Mouse (Mus musculus): Measurements from ENCODE around the gene Slc35a3. TPM values are rescaled to one million over a fixed set of nuclear protein-coding genes. Genes with fewer than 3 reads are reported as not detected.

The Slc35a3 gene
- polyA plus RNA-seq, 1 experiment from 2014 or later: 7.0 TPM

DNA sequence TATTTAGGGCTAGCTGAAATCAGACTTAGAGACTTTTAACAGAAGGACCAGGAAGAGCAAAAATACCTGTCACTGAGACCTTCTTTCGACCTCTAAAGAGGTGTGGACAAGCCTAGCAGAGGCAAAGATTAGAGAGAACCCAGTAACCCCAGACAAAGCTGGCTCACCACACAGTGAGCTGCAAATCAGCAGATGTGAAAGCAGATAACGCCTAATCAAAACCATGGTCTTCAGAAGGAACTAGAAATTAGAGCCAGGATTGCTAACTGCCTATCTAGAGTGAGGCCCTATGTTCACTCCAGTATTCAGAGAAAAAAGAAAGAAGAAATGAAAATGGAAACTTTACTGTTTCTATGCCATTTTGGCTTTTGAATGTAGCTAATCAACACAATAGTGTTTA is 70.3 kb downstream of the Slc35a3 start:
- H3K4me2 ChIP-seq (ENCODE audit: low read depth, low read length): no peak overlapping the region
- H3K27ac ChIP-seq (replicated peaks; ENCODE audit: low read depth, low read length): no peak overlapping the region
- WGBS: 82% methylated on average over 2 of the region's 2 CpGs
- no peak for ATAC-seq (replicated peaks; ENCODE audit: insufficient number of reproducible peaks, low FRiP score, low TSS enrichment, low read depth)
- no peaks in the 10 kb centered on the region for H3K9me3 ChIP-seq (replicated peaks; ENCODE audit: control insufficient read depth, low read length)
- no peaks in the 10 kb centered on the region for H3K4me1 ChIP-seq (ENCODE audit: control insufficient read depth, insufficient read depth, low read length)
- no peak for DNase-seq (ENCODE audit: low spot score)
- no peaks in the 10 kb centered on the region for H3K27me3 ChIP-seq (ENCODE audit: control insufficient read depth, insufficient read depth, low read length)
- H3K4me3 ChIP-seq (ENCODE audit: low read depth, low read length): no peak overlapping the region
- H3K9ac ChIP-seq (replicated peaks; ENCODE audit: low read length): no peak overlapping the region
- H3K36me3 ChIP-seq (replicated peaks; ENCODE audit: control insufficient read depth, insufficient read depth, low read depth, low read length): peaks cover 6% of the 10 kb centered on the region

- no peaks in the 10 kb centered on the region for H3K27me3 ChIP-seq (ENCODE audit: control insufficient read depth, insufficient read depth, low read length)
- peaks cover 6% of the 10 kb centered on the region for H3K36me3 ChIP-seq (replicated peaks; ENCODE audit: control insufficient read depth, insufficient read depth, low read depth, low read length)
- ATAC-seq (replicated peaks; ENCODE audit: insufficient number of reproducible peaks, low FRiP score, low TSS enrichment, low read depth) (no peak), DNase-seq (ENCODE audit: low spot score) (no peak)
- WGBS: 93% methylated on average over 6 of the region's 6 CpGs
- no peak overlapping the region for H3K9ac ChIP-seq (replicated peaks; ENCODE audit: low read length)
- no peak overlapping the region for H3K27ac ChIP-seq (replicated peaks; ENCODE audit: low read depth, low read length)
- H3K9me3 ChIP-seq (replicated peaks; ENCODE audit: control insufficient read depth, low read length): no peaks in the 10 kb centered on the region
- no peaks in the 10 kb centered on the region for H3K4me1 ChIP-seq (ENCODE audit: control insufficient read depth, insufficient read depth, low read length)
- no peak overlapping the region for H3K4me3 ChIP-seq (ENCODE audit: low read depth, low read length)
- H3K4me2 ChIP-seq (ENCODE audit: low read depth, low read length): no peak overlapping the region
Observed at GRCm38 (mm10) chr3:116641811-116642371, 70.7 kb downstream of the Slc35a3 start.

- no peaks in the 10 kb centered on the region for H3K9me3 ChIP-seq (replicated peaks; ENCODE audit: control insufficient read depth, low read length)
- H3K27me3 ChIP-seq (ENCODE audit: control insufficient read depth, insufficient read depth, low read length): no peaks in the 10 kb centered on the region
- H3K9ac ChIP-seq (replicated peaks; ENCODE audit: low read length): no peak overlapping the region
- ATAC-seq (replicated peaks; ENCODE audit: insufficient number of reproducible peaks, low FRiP score, low TSS enrichment, low read depth) (no peak), DNase-seq (ENCODE audit: low spot score) (no peak)
- no peak overlapping the region for H3K4me3 ChIP-seq (ENCODE audit: low read depth, low read length)
- 91% methylated on average over 1 of the region's 1 CpGs for WGBS
- H3K36me3 ChIP-seq (replicated peaks; ENCODE audit: control insufficient read depth, insufficient read depth, low read depth, low read length): peaks cover 6% of the 10 kb centered on the region
- H3K4me2 ChIP-seq (ENCODE audit: low read depth, low read length): no peak overlapping the region
- H3K27ac ChIP-seq (replicated peaks; ENCODE audit: low read depth, low read length): no peak overlapping the region
- no peaks in the 10 kb centered on the region for H3K4me1 ChIP-seq (ENCODE audit: control insufficient read depth, insufficient read depth, low read length)
Observed at GRCm38 (mm10) chr3:116640024-116640423, 72.6 kb downstream of the Slc35a3 start.

GRCm38 (mm10) chr3:116638572-116638971 is 74.1 kb downstream of the Slc35a3 start:
- ATAC-seq (replicated peaks; ENCODE audit: insufficient number of reproducible peaks, low FRiP score, low TSS enrichment, low read depth): no peak
- H3K4me3 ChIP-seq (ENCODE audit: low read depth, low read length): no peak overlapping the region
- H3K27ac ChIP-seq (replicated peaks; ENCODE audit: low read depth, low read length): no peak overlapping the region
- no peaks in the 10 kb centered on the region for H3K4me1 ChIP-seq (ENCODE audit: control insufficient read depth, insufficient read depth, low read length)
- H3K36me3 ChIP-seq (replicated peaks; ENCODE audit: control insufficient read depth, insufficient read depth, low read depth, low read length): peaks cover 6% of the 10 kb centered on the region
- H3K9me3 ChIP-seq (replicated peaks; ENCODE audit: control insufficient read depth, low read length): no peaks in the 10 kb centered on the region
- no peak overlapping the region for H3K9ac ChIP-seq (replicated peaks; ENCODE audit: low read length)
- H3K4me2 ChIP-seq (ENCODE audit: low read depth, low read length): no peak overlapping the region
- no peaks in the 10 kb centered on the region for H3K27me3 ChIP-seq (ENCODE audit: control insufficient read depth, insufficient read depth, low read length)
- 92% methylated on average over 7 of the region's 7 CpGs for WGBS
- DNase-seq (ENCODE audit: low spot score): no peak

DNA sequence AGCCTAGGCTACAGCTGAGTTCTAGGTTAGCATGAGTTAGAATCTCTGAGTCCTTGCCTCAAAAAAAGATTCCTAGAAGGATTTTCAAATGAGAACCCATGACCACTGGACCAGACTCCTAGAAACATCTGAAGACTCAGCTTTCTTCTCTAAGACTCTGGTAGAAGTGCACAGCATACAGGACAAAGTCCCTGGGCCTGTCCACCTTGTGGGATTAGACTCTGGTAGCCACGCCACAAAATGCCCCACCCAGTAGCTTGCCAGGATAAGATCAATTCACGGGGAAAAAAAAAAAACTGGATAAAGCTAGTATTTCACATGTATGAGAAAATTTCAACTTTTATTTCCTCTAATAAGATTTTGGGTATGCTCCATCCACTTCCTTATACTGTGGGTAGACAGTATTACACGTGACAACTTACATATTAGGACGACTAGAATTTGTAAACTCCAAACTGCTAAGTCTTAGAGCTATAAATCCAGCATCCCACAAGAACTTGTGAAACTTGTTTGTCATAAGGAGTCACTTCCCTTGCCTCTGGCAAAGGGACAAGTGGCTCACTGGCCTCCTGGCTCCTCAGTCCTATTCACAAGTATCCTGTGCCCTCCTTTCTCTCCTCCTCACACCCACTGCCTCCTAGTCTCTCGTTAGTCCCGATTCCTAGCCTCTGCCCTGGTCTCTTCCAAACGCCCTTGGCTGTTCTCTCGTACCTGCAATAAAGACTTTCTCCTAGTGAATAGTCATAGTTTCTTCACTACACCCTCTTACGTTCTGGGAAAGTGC is 74.7 kb downstream of the Slc35a3 start:
- no peak overlapping the region for H3K4me2 ChIP-seq (ENCODE audit: low read depth, low read length)
- H3K36me3 ChIP-seq (replicated peaks; ENCODE audit: control insufficient read depth, insufficient read depth, low read depth, low read length): peaks cover 6% of the 10 kb centered on the region
- no peaks in the 10 kb centered on the region for H3K27me3 ChIP-seq (ENCODE audit: control insufficient read depth, insufficient read depth, low read length)
- H3K9ac ChIP-seq (replicated peaks; ENCODE audit: low read length): no peak overlapping the region
- H3K9me3 ChIP-seq (replicated peaks; ENCODE audit: control insufficient read depth, low read length): no peaks in the 10 kb centered on the region
- no peak for ATAC-seq (replicated peaks; ENCODE audit: insufficient number of reproducible peaks, low FRiP score, low TSS enrichment, low read depth)
- 89% methylated on average over 9 of the region's 9 CpGs for WGBS
- H3K4me1 ChIP-seq (ENCODE audit: control insufficient read depth, insufficient read depth, low read length): no peaks in the 10 kb centered on the region
- H3K27ac ChIP-seq (replicated peaks; ENCODE audit: low read depth, low read length): no peak overlapping the region
- no peak for DNase-seq (ENCODE audit: low spot score)
- no peak overlapping the region for H3K4me3 ChIP-seq (ENCODE audit: low read depth, low read length)

DNA sequence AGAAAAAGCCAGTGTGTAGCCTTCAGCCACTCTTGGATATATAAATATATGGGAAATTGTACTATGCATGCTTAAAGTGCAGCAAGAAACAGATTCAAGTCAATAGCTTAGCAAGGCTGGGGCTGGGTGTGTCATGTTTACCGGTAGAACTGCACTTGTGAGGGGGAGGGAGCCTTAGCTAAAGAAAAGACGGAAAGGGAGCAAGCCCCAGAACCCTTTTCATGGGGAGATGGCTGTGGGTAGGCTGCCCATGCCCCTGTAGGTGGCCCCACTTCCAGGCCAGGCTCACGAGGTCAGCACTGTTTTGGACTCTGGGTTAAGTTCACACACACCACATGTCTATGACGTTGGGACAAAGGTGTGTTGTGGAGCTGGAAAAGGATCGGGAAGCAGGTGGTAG is 76.8 kb downstream of the Slc35a3 start:
- no peak for DNase-seq (ENCODE audit: low spot score)
- H3K4me2 ChIP-seq (ENCODE audit: low read depth, low read length): no peak overlapping the region
- ATAC-seq (replicated peaks; ENCODE audit: insufficient number of reproducible peaks, low FRiP score, low TSS enrichment, low read depth): no peak
- no peak overlapping the region for H3K4me3 ChIP-seq (ENCODE audit: low read depth, low read length)
- H3K9me3 ChIP-seq (replicated peaks; ENCODE audit: control insufficient read depth, low read length): no peaks in the 10 kb centered on the region
- H3K9ac ChIP-seq (replicated peaks; ENCODE audit: low read length): no peak overlapping the region
- H3K27me3 ChIP-seq (ENCODE audit: control insufficient read depth, insufficient read depth, low read length): no peaks in the 10 kb centered on the region
- H3K36me3 ChIP-seq (replicated peaks; ENCODE audit: control insufficient read depth, insufficient read depth, low read depth, low read length): peaks cover 3% of the 10 kb centered on the region
- no peaks in the 10 kb centered on the region for H3K4me1 ChIP-seq (ENCODE audit: control insufficient read depth, insufficient read depth, low read length)
- WGBS: 76% methylated on average over 5 of the region's 5 CpGs
- H3K27ac ChIP-seq (replicated peaks; ENCODE audit: low read depth, low read length): no peak overlapping the region

DNA sequence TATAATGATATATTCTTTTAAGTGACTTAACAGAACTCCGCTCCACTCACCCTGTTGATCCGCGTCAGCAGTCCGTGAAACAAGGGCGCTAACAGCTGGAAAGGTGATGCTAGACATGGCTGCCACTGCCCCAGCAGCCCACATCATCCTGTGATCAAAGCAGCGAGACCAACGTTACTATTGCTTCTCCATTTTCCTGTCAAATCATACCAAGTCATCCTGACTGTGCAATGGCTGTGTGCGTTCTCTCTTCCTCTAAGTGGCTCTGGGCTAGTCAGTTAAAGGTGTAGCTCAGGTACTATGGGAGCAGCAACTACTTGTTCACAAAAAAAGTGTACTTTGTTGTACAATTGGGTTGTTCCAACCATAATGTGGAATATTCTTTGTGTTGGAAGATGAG is 77.8 kb downstream of the Slc35a3 start:
- Histone ChIP-seq H3K4me3 (ENCODE audit: low read depth, low read length) (no peak overlapping the region), H3K9me3 (replicated peaks; ENCODE audit: control insufficient read depth, low read length) (no peaks in the 10 kb centered on the region), H3K4me1 (ENCODE audit: control insufficient read depth, insufficient read depth, low read length) (no peaks in the 10 kb centered on the region), H3K27ac (replicated peaks; ENCODE audit: low read depth, low read length) (no peak overlapping the region), H3K9ac (replicated peaks; ENCODE audit: low read length) (no peak overlapping the region), H3K4me2 (ENCODE audit: low read depth, low read length) (no peak overlapping the region), H3K36me3 (replicated peaks; ENCODE audit: control insufficient read depth, insufficient read depth, low read depth, low read length) (peaks cover 3% of the 10 kb centered on the region), H3K27me3 (ENCODE audit: control insufficient read depth, insufficient read depth, low read length) (no peaks in the 10 kb centered on the region)
- WGBS: 93% methylated on average over 8 of the region's 8 CpGs
- ATAC-seq (replicated peaks; ENCODE audit: insufficient number of reproducible peaks, low FRiP score, low TSS enrichment, low read depth) (no peak), DNase-seq (ENCODE audit: low spot score) (no peak)

DNA sequence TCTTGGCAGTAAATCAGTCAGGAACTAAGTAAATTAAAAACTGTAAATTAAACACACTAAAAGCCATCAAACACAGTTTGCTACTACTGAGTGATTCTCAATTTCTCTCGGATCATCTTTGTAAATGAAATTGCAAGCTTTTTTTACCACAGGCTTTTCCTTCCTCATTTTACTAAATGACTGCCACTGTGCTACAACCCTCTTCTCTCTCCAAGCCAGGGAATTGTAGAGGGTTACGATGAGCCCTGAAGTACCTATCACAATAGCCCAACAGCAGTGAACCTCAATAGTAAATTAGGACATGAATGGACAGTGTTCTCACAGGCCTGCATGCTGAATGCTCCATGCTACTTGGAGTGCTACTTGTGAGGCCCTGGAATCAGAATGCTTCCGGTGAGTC is 78.5 kb downstream of the Slc35a3 start:
- Histone ChIP-seq H3K4me3 (ENCODE audit: low read depth, low read length) (no peak overlapping the region), H3K27me3 (ENCODE audit: control insufficient read depth, insufficient read depth, low read length) (no peaks in the 10 kb centered on the region), H3K9ac (replicated peaks; ENCODE audit: low read length) (no peak overlapping the region), H3K9me3 (replicated peaks; ENCODE audit: control insufficient read depth, low read length) (no peaks in the 10 kb centered on the region), H3K4me1 (ENCODE audit: control insufficient read depth, insufficient read depth, low read length) (no peaks in the 10 kb centered on the region), H3K4me2 (ENCODE audit: low read depth, low read length) (no peak overlapping the region), H3K27ac (replicated peaks; ENCODE audit: low read depth, low read length) (no peak overlapping the region), H3K36me3 (replicated peaks; ENCODE audit: control insufficient read depth, insufficient read depth, low read depth, low read length) (peaks cover 3% of the 10 kb centered on the region)
- DNase-seq (ENCODE audit: low spot score) (no peak), ATAC-seq (replicated peaks; ENCODE audit: insufficient number of reproducible peaks, low FRiP score, low TSS enrichment, low read depth) (no peak)
- 91% methylated on average over 3 of the region's 3 CpGs for WGBS

All from embryonic facial prominence, embryonic 11.5 days (tissue).